Mouse (Mus musculus): Measurements from ENCODE around the gene Cpsf2.

DNA sequence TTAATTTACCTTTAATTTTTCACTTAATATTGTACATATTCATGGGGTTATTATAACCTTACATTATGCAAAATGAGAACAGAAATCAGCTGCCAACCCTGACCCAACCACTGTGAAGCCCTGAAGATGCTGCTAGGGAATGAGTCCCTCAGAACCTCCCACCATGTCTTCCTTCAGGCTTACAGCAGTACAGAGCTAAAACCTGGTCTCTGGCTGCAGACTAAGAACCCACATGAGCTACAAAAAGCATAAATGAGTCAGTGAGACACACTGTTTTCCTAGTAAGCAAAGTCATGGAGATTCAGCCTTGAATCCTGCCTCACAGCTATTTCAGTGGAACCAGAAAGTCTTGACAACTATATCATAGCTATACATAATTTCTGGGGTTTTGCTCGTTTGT, 47.4 kb upstream of the Cpsf2 start:
- TF ChIP-seq CTCF (IDR thresholded peaks at IDR 0.05; ENCODE audit: borderline replicate concordance, extremely low read depth, insufficient read depth, insufficient read length) (no peak), POLR2A (IDR thresholded peaks at IDR 0.05; ENCODE audit: borderline replicate concordance, extremely low read depth, insufficient read depth, insufficient read length, poor library complexity, severe bottlenecking) (no peak)

Data from brain, embryonic 14.5 days (tissue).